Mouse (Mus musculus) midbrain, embryonic 11.5 days (tissue): ENCODE results near the gene Iffo1. TPM values are rescaled to one million over a fixed set of nuclear protein-coding genes. Genes with fewer than 3 reads are reported as not detected.

ENCODE experiments used
- ATAC-seq: fragments of 200-750 bp; cut with Nextera tagmentation; 2 replicates; pipeline ENCODE4 v1.8.0; 2017; ENCODE audit warnings: moderate TSS enrichment, moderate library complexity; ENCODE audit not compliant: low FRiP score
- DNase-seq: peaks from one replicate; pipeline ENCODE4 v3.0.0; 2015; ENCODE audit warnings: low spot score; ENCODE audit errors: missing footprints
- H3K27ac ChIP-seq: fragments of 300-500 bp; sonication (generic); 2 replicates; pipeline ENCODE4 v1.5.1; 2014; ENCODE audit warnings: low read depth, low read length
- H3K27me3 ChIP-seq: fragments of 300-500 bp; sonication (generic); 2 replicates; pipeline ENCODE4 v1.6.1; 2014; ENCODE audit warnings: mild to moderate bottlenecking, low read length, moderate library complexity, mixed read lengths; ENCODE audit not compliant: control insufficient read depth, insufficient read depth
- H3K36me3 ChIP-seq: fragments of 300-500 bp; sonication (generic); 2 replicates; pipeline ENCODE4 v1.6.1; 2014; ENCODE audit warnings: mild to moderate bottlenecking, low read length, moderate library complexity, mixed read lengths; ENCODE audit not compliant: control insufficient read depth, insufficient read depth
- H3K4me1 ChIP-seq: fragments of 300-500 bp; sonication (generic); 2 replicates; pipeline ENCODE4 v1.6.1; 2014; ENCODE audit warnings: low read length; ENCODE audit not compliant: control insufficient read depth, insufficient read depth
- H3K4me2 ChIP-seq: fragments of 300-500 bp; sonication (generic); 2 replicates; pipeline ENCODE4 v1.6.1; 2014; ENCODE audit warnings: mild to moderate bottlenecking, moderate library complexity
- H3K4me3 ChIP-seq: fragments of 300-500 bp; sonication (generic); 2 replicates; pipeline ENCODE4 v1.5.1; 2014; ENCODE audit warnings: low read depth, low read length
- H3K9ac ChIP-seq: fragments of 300-500 bp; sonication (generic); 2 replicates; pipeline ENCODE4 v1.6.1; 2014; ENCODE audit warnings: low read length
- H3K9me3 ChIP-seq: fragments of 300-500 bp; sonication (generic); 2 replicates; pipeline ENCODE4 v1.6.1; 2016; ENCODE audit warnings: low read length; ENCODE audit not compliant: control insufficient read depth
- WGBS: fragments of 180-500 bp; shearing (Covaris S2); extraction: QIAGEN DNeasy Blood & Tissue Kit; methylation state at CpG from one replicate; pipeline ENCODE4 v1.1.7; 2014; 5-methylcytosine and 5-hydroxymethylcytosine counted together
- polyA plus RNA-seq: library from polyadenylated mRNA; unstranded; fragments of >200 nt; fragmentation: Nextera tagmentation; extraction: Ambion mirVana; gene quantifications from 2 replicates; pipeline ENCODE4 v1.2.1, GENCODE M21; 2014

Iffo1 gene
- polyA plus RNA-seq: 8.4 and 8.6 TPM in 2 replicates

DNA sequence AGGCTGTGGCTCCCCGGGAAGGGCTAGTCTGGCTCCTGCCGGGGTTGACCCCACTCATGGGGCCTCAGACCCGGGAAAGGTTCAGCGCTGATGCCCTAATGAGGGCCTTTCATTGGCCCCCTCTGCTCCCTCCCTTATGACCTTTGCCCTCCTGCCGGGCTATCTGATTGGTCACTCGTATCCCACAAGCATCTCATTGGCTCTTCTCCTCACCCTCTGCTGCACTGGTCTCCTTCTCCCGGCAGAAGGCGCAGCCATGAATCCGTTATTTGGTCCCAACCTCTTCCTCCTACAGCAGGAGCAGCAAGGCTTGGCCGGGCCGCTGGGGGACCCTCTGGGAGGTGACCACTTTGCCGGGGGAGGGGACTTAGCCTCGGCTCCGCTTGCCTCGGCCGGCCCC lies at the start of gene Iffo1:
Gene Iffo1, plus strand, starts transcription at position 241 of the 400 bp plus-strand sequence.
- H3K36me3 ChIP-seq: peaks cover 20% of the 10 kb centered on the region
- peak; percentile 99 for DNase-seq
- H3K27me3 ChIP-seq: no peaks in the 10 kb centered on the region
- peak within 1 kb of the TSS; percentile 90 for H3K27ac ChIP-seq
- H3K4me3 ChIP-seq: peak within 1 kb of the TSS; percentile 67
- peak; percentile 96 for ATAC-seq
- peaks cover 31% of the 10 kb centered on the region for H3K4me1 ChIP-seq
- no peaks in the 10 kb centered on the region for H3K9me3 ChIP-seq
- H3K4me2 ChIP-seq: peak within 1 kb of the TSS; percentile 93
- 0% methylated on average over 16 of the region's 16 CpGs for WGBS
- H3K9ac ChIP-seq: peak within 1 kb of the TSS; percentile 77

DNA sequence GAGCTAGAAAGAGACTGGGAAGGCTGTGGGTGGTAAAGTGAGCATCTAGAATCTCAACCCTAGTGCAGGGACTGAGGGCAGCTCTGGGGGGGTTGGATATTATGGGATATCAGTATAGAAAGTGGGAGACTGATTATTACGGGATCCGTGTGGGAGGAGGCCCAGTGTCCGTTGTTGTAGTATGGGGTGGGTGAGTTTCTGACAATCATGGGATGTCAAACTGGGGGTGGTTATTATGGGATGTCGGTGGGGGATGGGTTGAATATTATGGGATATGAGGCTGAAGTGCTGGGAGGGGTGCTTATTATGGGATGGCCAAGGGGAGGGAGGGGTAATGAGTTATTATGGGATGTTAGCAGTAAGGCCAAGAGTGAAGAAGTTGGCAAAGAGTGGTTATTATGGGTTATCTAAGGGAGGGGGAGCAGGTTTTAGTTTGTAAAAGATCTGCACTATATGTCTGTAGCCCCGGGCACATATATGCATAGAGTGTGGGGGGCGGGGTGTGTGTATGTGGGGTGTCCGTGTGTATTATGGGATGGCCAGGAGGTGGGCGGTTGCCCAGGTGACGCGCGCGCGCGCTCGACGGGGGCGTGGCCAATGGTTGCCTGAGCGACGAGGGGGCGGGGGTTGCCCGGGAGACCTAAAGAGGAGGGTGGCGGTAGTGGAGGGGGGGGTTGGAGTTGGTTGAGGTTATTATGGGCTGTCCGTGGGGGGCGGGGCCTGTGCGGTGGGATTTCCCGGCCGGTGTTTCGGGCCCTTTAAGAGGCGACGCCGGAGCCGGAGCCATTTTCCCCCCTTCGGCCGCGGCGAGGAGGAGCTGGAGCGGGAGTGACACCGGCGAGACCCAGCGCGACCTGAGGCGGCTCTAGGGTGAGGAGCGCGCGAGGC lies 49.4 kb upstream of the Iffo1 start, which contains the start of gene Chd4:
Gene Chd4, plus strand, starts transcription at position 591 of the 888 bp plus-strand sequence.
- WGBS: 4% methylated on average over 40 of the region's 45 CpGs
- H3K4me3 ChIP-seq: peak within 1 kb of the TSS; percentile 62
- no peaks in the 10 kb centered on the region for H3K9me3 ChIP-seq
- H3K4me2 ChIP-seq: peak within 1 kb of the TSS; percentile 97
- ATAC-seq (peak; percentile 79), DNase-seq (peak; percentile 99)
- peak within 1 kb of the TSS; percentile 94 for H3K9ac ChIP-seq
- H3K36me3 ChIP-seq: peaks cover 5% of the 10 kb centered on the region
- peak within 1 kb of the TSS; percentile 95 for H3K27ac ChIP-seq
- no peaks in the 10 kb centered on the region for H3K27me3 ChIP-seq
- H3K4me1 ChIP-seq: peaks cover 29% of the 10 kb centered on the region

DNA sequence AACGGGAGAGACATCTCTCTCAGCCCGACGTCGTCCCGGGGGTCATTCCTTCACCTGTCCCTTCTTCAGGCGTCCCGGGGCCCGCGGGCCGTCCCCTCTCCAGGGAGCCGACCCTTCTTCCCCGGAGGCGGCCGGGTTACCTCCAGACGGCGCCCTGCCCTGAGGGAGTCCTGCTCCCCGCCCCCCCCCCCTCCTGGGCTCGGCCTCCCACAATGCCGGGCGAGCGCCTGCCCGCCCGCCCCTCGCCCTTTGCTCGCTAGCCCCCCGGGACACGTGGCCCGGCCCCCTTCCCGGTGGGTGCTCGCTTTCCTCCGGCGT lies 48.8 kb upstream of the Iffo1 start:
- 0% methylated on average over 12 of the region's 32 CpGs for WGBS

DNA sequence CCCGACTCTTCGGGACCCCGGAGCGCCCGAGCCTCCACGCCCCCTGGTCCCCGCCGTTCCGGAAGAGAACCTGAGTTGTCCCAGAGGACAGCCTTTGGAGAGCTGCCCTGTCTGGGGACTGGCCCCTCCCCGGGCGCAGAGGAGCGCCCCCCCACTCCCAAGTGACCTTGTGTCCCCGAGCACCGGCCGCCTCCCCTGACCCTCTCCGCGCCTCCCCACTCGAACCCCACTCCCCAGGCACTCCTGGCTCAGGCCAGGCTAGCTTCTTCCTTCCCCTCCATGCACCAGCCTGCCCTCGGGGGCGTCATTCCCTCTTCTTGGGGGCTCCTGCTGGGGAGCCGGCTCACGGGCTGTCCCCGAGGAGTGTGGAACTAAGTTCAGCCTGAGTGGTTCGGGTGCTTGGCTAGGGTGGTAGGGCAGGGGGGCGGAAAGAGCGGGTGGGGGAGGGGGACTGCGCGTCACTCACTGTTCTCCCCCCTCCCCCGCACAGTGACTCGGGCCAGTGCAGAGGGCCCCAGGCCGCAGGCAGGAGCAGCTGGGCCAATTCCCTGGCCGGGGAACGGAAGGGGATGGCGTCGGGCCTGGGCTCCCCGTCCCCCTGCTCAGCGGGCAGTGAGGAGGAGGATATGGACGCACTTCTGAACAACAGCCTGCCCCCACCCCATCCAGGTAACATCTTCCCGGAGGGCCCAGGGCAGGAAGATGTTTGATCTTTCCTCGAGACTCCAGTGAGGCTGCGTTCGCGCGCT lies 48.3 kb upstream of the Iffo1 start:
- 1% methylated on average over 43 of the region's 44 CpGs for WGBS
- Histone ChIP-seq H3K9ac (peak overlapping the region; percentile 94), H3K27ac (peak overlapping the region; percentile 95), H3K4me1 (peaks cover 29% of the 10 kb centered on the region), H3K4me2 (peak overlapping the region; percentile 97), H3K36me3 (peaks cover 17% of the 10 kb centered on the region), H3K27me3 (no peaks in the 10 kb centered on the region), H3K4me3 (peak overlapping the region; percentile 62), H3K9me3 (no peaks in the 10 kb centered on the region)
- DNase-seq: peak; percentile 92
- peak; percentile 65 for ATAC-seq

More for the DNA sequence above, 48.8 kb upstream of the Iffo1 start:
- Histone ChIP-seq H3K9ac (peak overlapping the region; percentile 94), H3K9me3 (no peaks in the 10 kb centered on the region), H3K36me3 (peaks cover 11% of the 10 kb centered on the region), H3K27me3 (no peaks in the 10 kb centered on the region), H3K4me2 (peak overlapping the region; percentile 97), H3K4me3 (peak overlapping the region; percentile 62), H3K27ac (peak overlapping the region; percentile 95), H3K4me1 (peaks cover 29% of the 10 kb centered on the region)
- no peak for DNase-seq
- ATAC-seq: no peak

DNA sequence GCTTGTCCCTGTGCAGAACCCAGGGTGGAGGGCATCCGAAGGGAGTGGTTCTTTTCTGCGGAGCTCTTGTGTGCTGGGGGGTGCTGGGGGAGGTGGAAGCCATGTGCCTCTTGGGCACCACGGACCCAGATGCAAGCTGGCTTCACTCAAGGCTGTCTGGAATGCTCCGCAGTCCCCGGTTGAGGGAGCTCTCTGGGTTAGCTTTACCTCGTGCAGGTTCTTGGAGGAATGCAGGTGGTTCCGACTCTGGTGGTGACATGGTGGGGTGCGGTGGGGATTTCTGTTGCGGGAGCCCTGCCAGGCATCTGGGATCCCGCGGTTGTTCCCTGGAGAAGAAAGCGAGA lies 47.7 kb upstream of the Iffo1 start:
- Histone ChIP-seq H3K36me3 (peaks cover 22% of the 10 kb centered on the region), H3K9me3 (no peaks in the 10 kb centered on the region), H3K4me1 (peaks cover 29% of the 10 kb centered on the region), H3K9ac (peak overlapping the region; percentile 94), H3K4me2 (peak overlapping the region; percentile 97), H3K27ac (peak overlapping the region; percentile 95), H3K4me3 (peak overlapping the region; percentile 62), H3K27me3 (no peaks in the 10 kb centered on the region)
- peak; percentile 4 for ATAC-seq
- no peak for DNase-seq
- WGBS: 2% methylated on average over 12 of the region's 12 CpGs

DNA sequence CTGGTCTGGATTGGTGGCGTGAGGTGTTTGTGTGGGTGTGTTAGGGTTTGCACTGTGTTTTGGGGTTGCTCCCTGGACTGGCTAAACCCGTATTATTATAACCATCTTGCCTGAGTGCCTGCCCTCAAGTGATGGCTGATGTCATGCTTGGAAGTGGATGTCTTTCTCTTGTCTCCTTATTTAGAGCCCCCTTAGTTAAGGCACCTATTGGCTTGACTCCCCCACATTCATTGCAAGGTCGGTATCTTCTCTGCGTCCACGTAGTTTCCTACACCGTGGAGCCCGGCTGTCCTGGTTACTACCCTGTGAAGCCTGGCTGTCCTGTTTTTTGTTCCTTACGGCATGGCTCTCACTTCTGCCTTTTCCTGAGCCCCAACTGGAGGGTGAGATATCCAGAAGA lies 47.1 kb upstream of the Iffo1 start:
- H3K9ac ChIP-seq: peak overlapping the region; percentile 94
- ATAC-seq (no peak), DNase-seq (no peak)
- H3K27ac ChIP-seq: no peak overlapping the region
- H3K27me3 ChIP-seq: no peaks in the 10 kb centered on the region
- WGBS: 61% methylated on average over 8 of the region's 8 CpGs
- H3K9me3 ChIP-seq: no peaks in the 10 kb centered on the region
- H3K4me3 ChIP-seq: peak overlapping the region; percentile 62
- H3K4me2 ChIP-seq: peak overlapping the region; percentile 97
- H3K36me3 ChIP-seq: peaks cover 28% of the 10 kb centered on the region
- H3K4me1 ChIP-seq: peaks cover 29% of the 10 kb centered on the region

DNA sequence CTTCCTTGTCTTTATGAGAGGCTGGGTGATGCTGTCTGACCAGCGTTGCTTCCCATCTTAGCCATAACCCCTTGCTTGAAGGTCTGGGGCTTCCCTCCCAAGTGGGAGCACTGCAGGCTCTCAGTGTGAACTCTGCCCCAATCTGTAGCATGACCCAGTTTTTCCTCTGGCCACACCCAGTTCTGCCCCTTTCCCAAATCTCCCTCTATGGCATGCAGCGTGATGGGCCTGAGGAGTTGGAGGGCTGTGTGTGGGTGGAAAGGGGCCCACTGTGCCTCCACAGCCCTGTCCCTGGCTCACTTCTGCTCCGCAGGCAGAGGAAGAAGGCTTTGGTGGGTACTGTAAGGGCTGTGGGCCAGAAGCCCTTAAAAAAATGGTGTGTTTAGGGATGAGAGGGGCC lies 46.5 kb upstream of the Iffo1 start:
- Histone ChIP-seq H3K27me3 (no peaks in the 10 kb centered on the region), H3K9ac (peak overlapping the region; percentile 94), H3K9me3 (no peaks in the 10 kb centered on the region), H3K27ac (no peak overlapping the region), H3K4me1 (peaks cover 29% of the 10 kb centered on the region), H3K4me3 (peak overlapping the region; percentile 62), H3K4me2 (peak overlapping the region; percentile 97), H3K36me3 (peaks cover 29% of the 10 kb centered on the region)
- DNase-seq: no peak
- WGBS: 74% methylated on average over 3 of the region's 3 CpGs
- ATAC-seq: no peak

DNA sequence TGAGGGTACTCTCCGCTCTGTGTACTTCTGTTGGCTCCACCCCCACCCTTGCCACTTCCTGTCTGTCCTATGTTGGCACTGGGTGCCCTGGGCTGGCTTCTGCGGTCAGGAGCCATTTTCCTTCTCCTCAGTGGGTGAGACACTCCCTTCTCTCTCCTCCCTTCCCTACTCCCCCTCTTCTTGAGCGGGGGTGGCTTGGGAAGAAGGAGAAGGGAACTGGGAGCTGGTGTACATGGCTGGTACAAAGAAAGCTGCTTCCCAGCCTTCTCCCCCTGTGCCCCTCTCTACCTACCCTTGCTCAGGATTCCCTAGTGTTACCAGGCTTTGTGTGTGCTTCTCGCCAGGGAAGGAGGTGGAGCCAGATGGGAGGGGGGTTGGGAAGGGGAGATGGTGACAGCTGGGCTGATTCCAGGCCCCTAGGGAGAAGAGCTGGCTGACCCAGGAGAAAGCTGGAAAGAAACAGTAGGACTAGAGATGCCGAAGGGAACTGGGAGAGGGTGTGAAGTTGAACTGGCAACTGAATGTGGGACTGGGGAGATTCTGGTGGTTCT lies 45.5 kb upstream of the Iffo1 start:
- Histone ChIP-seq H3K27me3 (no peaks in the 10 kb centered on the region), H3K36me3 (peaks cover 33% of the 10 kb centered on the region), H3K9ac (peak overlapping the region; percentile 94), H3K4me3 (peak overlapping the region; percentile 62), H3K9me3 (no peaks in the 10 kb centered on the region), H3K27ac (peak overlapping the region; percentile 62), H3K4me1 (peaks cover 29% of the 10 kb centered on the region), H3K4me2 (peak overlapping the region; percentile 97)
- WGBS: 50% methylated on average over 5 of the region's 5 CpGs
- DNase-seq (no peak), ATAC-seq (no peak)
